Mouse (Mus musculus) CH12.LX (cell line): ENCODE measurements at regions not wholly inside any gene's neighbourhood (a gene's known extent, or its start where the extent isn't known, plus 50 kb on each side); places are given as distances from the start of the nearest gene placed in this dataset.

Source experiments
- DNase-seq: peaks from one replicate; pipeline ENCODE4 v3.0.0-alpha.2; 2013; ENCODE audit errors: extremely low read depth
- H3K27ac ChIP-seq: 2 replicates; pipeline ENCODE4 v1.5.1; 2012; ENCODE audit warnings: low read depth, mild to moderate bottlenecking, control low read depth, moderate library complexity; ENCODE audit not compliant: insufficient read depth
- H3K27me3 ChIP-seq: replicated peaks from 2 replicates; pipeline ENCODE3; 2012; ENCODE audit warnings: inconsistent platforms
- H3K36me3 ChIP-seq, 2 experiments: replicated peaks in 1 of 2; 2 replicates each; pipeline versions ENCODE3 to v1.6.1; 2012; ENCODE audit warnings: inconsistent platforms in 1 of 2, low read length in 1 of 2, mild to moderate bottlenecking in 1 of 2, mixed read lengths in 1 of 2, moderate library complexity in 1 of 2; ENCODE audit not compliant: control insufficient read depth in 1 of 2, insufficient read depth in 1 of 2
- H3K4me1 ChIP-seq, 2 experiments: 2 replicates each; pipeline ENCODE4 v1.6.1; 2012; ENCODE audit warnings: inconsistent platforms in 1 of 2, moderate library complexity in 1 of 2; ENCODE audit not compliant: insufficient read depth in 2 of 2, control insufficient read depth in 1 of 2
- H3K4me2 ChIP-seq: 2 replicates; pipeline ENCODE4 v1.6.1; 2012; ENCODE audit warnings: low read depth, mild to moderate bottlenecking, control low read depth; ENCODE audit not compliant: poor library complexity, insufficient read depth, severe bottlenecking
- H3K4me3 ChIP-seq, 3 experiments: fragments of 150-350 bp in 1 of 3; sonication (generic) in 1 of 3; replicated peaks in 1 of 3; 2 replicates each; pipeline versions ENCODE3 to v1.5.1; 2011 to 2012; ENCODE audit warnings: low read depth in 2 of 3, low read length in 2 of 3, mild to moderate bottlenecking in 2 of 3, moderate library complexity in 2 of 3, control low read depth in 1 of 3, improper control_type of control experiment in 1 of 3, inconsistent platforms in 1 of 3, mixed read lengths in 1 of 3; ENCODE audit not compliant: poor library complexity in 1 of 3
- H3K79me2 ChIP-seq: replicated peaks from 2 replicates; pipeline ENCODE4 v1.6.1; 2012; ENCODE audit warnings: mild to moderate bottlenecking, moderate library complexity; ENCODE audit not compliant: control insufficient read depth, poor library complexity, insufficient read depth, severe bottlenecking; ENCODE audit errors: extremely low read depth
- H3K9ac ChIP-seq: 2 replicates; pipeline ENCODE4 v1.6.1; 2012; ENCODE audit warnings: low read depth, mild to moderate bottlenecking, control low read depth, moderate library complexity; ENCODE audit not compliant: insufficient read depth
- H3K9me3 ChIP-seq: replicated peaks from 2 replicates; pipeline ENCODE3; 2012; ENCODE audit warnings: low read length, inconsistent platforms, mixed read lengths
- BHLHE40 ChIP-seq: IDR thresholded peaks from 2 replicates; pipeline ENCODE4 v1.6.1; 2011; ENCODE audit warnings: mild to moderate bottlenecking, low read depth, low read length, improper control_type of control experiment
- CHD1 ChIP-seq: IDR thresholded peaks from 2 replicates; pipeline ENCODE4 v1.6.1; 2012; ENCODE audit warnings: low read depth, low read length, improper control_type of control experiment, inconsistent platforms
- CHD2 ChIP-seq: IDR thresholded peaks from 2 replicates; pipeline ENCODE4 v1.6.1; 2011; ENCODE audit warnings: low read length, improper control_type of control experiment
- E2F4 ChIP-seq: IDR thresholded peaks from 2 replicates; pipeline ENCODE4 v1.6.1; 2011; ENCODE audit warnings: low read depth, low read length, improper control_type of control experiment; ENCODE audit not compliant: insufficient replicate concordance
- ELF1 ChIP-seq: IDR thresholded peaks from 2 replicates; pipeline ENCODE4 v1.6.1; 2014; ENCODE audit warnings: low read depth, mild to moderate bottlenecking, inconsistent platforms, low read length, improper control_type of control experiment
- GABPA ChIP-seq: IDR thresholded peaks from 2 replicates; pipeline ENCODE4 v1.6.1; 2012; ENCODE audit warnings: low read depth, low read length, improper control_type of control experiment, inconsistent platforms; ENCODE audit not compliant: insufficient replicate concordance
- MAFK ChIP-seq: IDR thresholded peaks from 2 replicates; pipeline ENCODE4 v1.6.1; 2011; ENCODE audit warnings: low read length, improper control_type of control experiment; ENCODE audit not compliant: insufficient replicate concordance
- MAX ChIP-seq: IDR thresholded peaks from 2 replicates; pipeline ENCODE4 v1.6.1; 2011; ENCODE audit warnings: low read length, improper control_type of control experiment
- MAZ ChIP-seq: IDR thresholded peaks from 2 replicates; pipeline ENCODE4 v1.6.1; 2012; ENCODE audit warnings: low read depth, mild to moderate bottlenecking, inconsistent platforms, low read length, improper control_type of control experiment, moderate library complexity
- MEF2A ChIP-seq: IDR thresholded peaks from 2 replicates; pipeline ENCODE4 v1.6.1; 2014; ENCODE audit warnings: low read depth, mild to moderate bottlenecking, inconsistent platforms, low read length, improper control_type of control experiment, borderline replicate concordance
- MXI1 ChIP-seq: IDR thresholded peaks from 2 replicates; pipeline ENCODE4 v1.6.1; 2011; ENCODE audit warnings: mild to moderate bottlenecking, low read depth, low read length, improper control_type of control experiment
- NELFE ChIP-seq: IDR thresholded peaks from 2 replicates; pipeline ENCODE4 v1.6.1; 2011; ENCODE audit warnings: low read depth, low read length, improper control_type of control experiment
- NRF1 ChIP-seq: IDR thresholded peaks from 2 replicates; pipeline ENCODE4 v1.6.1; 2014; ENCODE audit warnings: low read depth, mild to moderate bottlenecking, inconsistent platforms, low read length, improper control_type of control experiment, moderate library complexity
- PAX5 ChIP-seq: IDR thresholded peaks from 2 replicates; pipeline ENCODE4 v1.6.1; 2012; ENCODE audit warnings: low read length, inconsistent platforms, mixed read lengths
- RAD21 ChIP-seq: IDR thresholded peaks from 2 replicates; pipeline ENCODE4 v1.6.1; 2011; ENCODE audit warnings: low read depth, mild to moderate bottlenecking, low read length, improper control_type of control experiment, moderate library complexity
- RCOR1 ChIP-seq: conservative IDR thresholded peaks from 2 replicates; pipeline ENCODE4 v1.6.1; 2012; ENCODE audit warnings: low read depth, mild to moderate bottlenecking, inconsistent platforms, low read length, improper control_type of control experiment
- SMC3 ChIP-seq: IDR thresholded peaks from 2 replicates; pipeline ENCODE4 v1.6.1; 2011; ENCODE audit warnings: low read depth, low read length, improper control_type of control experiment
- TCF12 ChIP-seq: IDR thresholded peaks from 2 replicates; pipeline ENCODE4 v1.6.1; 2014; ENCODE audit warnings: low read depth, mild to moderate bottlenecking, inconsistent platforms, low read length, improper control_type of control experiment
- UBTF ChIP-seq: IDR thresholded peaks from 2 replicates; pipeline ENCODE4 v1.6.1; 2012; ENCODE audit warnings: low read depth, mild to moderate bottlenecking, inconsistent platforms, low read length, improper control_type of control experiment, moderate library complexity
- USF1 ChIP-seq: IDR thresholded peaks from 2 replicates; pipeline ENCODE4 v1.6.1; 2014; ENCODE audit warnings: low read depth, mild to moderate bottlenecking, inconsistent platforms, low read length, improper control_type of control experiment
- ZC3H11A ChIP-seq: IDR thresholded peaks from 2 replicates; pipeline ENCODE4 v1.6.1; 2012; ENCODE audit warnings: low read depth, mild to moderate bottlenecking, inconsistent platforms, low read length, improper control_type of control experiment
- dilution Hi-C: fragments of 300-500 bp; cut with MboI; formaldehyde crosslinking; loops from 2 replicates; pipeline ENCODE4 v1.14.3; 2020; ENCODE audit warnings: low sequenced_read_pairs; ENCODE audit not compliant: extremely low pct_unique_long_range_greater_than_20kb, extremely low pct_ligation_motif_present
- in situ Hi-C: fragments of 300-500 bp; cut with MboI; formaldehyde crosslinking; loops from 3 replicates; pipeline ENCODE4 v1.14.3; 2019; ENCODE audit warnings: low sequenced_read_pairs, low pct_ligation_motif_present, low pct_unique_long_range_greater_than_20kb, mixed read lengths

- no peak overlapping the region for H3K4me2 ChIP-seq
- H3K27me3 ChIP-seq, result peaks cover 86% of the 10 kb centered on the region
- TF ChIP-seq MEF2A (no peak), USF1 (no peak), ZC3H11A (no peak), CHD1 (no peak), MXI1 (no peak), MAZ (no peak), E2F4 (no peak), MAX (no peak), PAX5 (no peak), ELF1 (no peak), BHLHE40 (no peak), NELFE (no peak), CHD2 (no peak), NRF1 (no peak), TCF12 (no peak), GABPA (no peak), UBTF (no peak), SMC3 (no peak)
- H3K27ac ChIP-seq, result no peak overlapping the region
- dilution Hi-C loops, result no loop called here
- H3K4me3 ChIP-seq, result no peak overlapping the region
- no peaks in the 10 kb centered on the region for H3K79me2 ChIP-seq
- no peak for DNase-seq
- H3K4me1 ChIP-seq, result no peaks in the 10 kb centered on the region
- H3K9ac ChIP-seq, result no peak overlapping the region
- no peaks in the 10 kb centered on the region for H3K36me3 ChIP-seq
- H3K9me3 ChIP-seq, result no peaks in the 10 kb centered on the region
- in situ Hi-C loops, result no loop called here
Measured at GRCm38 (mm10) chr7:136525821-136526220, 368.6 kb upstream of the Mgmt start.

DNA sequence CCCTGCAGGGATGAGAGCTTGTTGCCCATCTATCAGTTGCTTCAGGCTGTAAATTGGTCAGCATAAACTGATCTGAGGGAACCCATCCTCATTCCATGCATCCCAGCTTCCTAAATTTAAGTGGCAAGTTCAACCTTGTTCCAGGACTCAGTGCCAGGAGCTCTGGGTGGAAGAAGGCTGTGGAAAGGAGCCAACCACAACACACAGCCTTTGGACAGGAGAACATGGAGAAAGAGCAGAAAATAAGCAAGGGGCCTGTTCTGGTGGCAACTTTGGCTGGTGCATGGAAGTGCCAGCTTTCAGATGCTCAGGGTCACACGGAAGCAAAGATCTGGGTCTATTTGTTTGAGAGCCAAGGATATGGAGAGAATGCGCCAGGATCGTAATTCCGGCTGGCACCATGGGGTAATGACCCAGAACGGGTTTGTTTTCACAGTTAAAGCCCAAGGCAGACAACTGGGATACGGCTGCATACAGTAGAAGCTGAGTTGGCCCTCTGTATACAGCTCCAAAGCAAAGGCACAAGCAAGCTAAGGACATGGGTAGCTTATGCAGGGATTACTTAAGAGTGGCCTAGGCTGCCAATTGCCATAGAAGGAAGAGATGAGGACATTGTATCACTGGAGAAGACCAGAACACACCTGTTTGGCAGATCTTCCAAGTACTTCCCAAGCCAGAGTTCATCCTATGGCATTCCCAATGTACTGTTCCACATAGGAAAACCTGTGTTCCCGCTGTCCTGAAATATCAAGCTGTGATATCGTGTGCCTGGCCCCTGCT lies 364.2 kb upstream of the Mgmt start:
- dilution Hi-C loops, result no loop called here
- Histone ChIP-seq H3K4me2 (no peak overlapping the region), H3K27ac (no peak overlapping the region), H3K79me2 (no peaks in the 10 kb centered on the region), H3K9ac (no peak overlapping the region), H3K4me3 (no peak overlapping the region), H3K27me3 (peaks cover 83% of the 10 kb centered on the region), H3K36me3 (no peaks in the 10 kb centered on the region), H3K4me1 (no peaks in the 10 kb centered on the region), H3K9me3 (no peaks in the 10 kb centered on the region)
- in situ Hi-C loops, result no loop called here
- TF ChIP-seq MAFK, result no peak
- TF ChIP-seq RCOR1, result no peak
- no peak for TF ChIP-seq RAD21
- no peak for TF ChIP-seq PAX5
- DNase-seq, result no peak
